Mouse (Mus musculus): ENCODE measurements around the gene Gm7929. TPM values are rescaled to one million over a fixed set of nuclear protein-coding genes. Genes with fewer than 3 reads are reported as not detected.
"Not testable (repeated sequence)": the region's sequence is repeated elsewhere in the genome, so short reads cannot be mapped to it uniquely, and the experiment has no call there.

The Gm7929 gene
- not detected in 2 replicates for total RNA-seq (2021)
- long read RNA-seq, experiment 1: 0 reads
- long read RNA-seq, experiment 2: 0 reads

DNA sequence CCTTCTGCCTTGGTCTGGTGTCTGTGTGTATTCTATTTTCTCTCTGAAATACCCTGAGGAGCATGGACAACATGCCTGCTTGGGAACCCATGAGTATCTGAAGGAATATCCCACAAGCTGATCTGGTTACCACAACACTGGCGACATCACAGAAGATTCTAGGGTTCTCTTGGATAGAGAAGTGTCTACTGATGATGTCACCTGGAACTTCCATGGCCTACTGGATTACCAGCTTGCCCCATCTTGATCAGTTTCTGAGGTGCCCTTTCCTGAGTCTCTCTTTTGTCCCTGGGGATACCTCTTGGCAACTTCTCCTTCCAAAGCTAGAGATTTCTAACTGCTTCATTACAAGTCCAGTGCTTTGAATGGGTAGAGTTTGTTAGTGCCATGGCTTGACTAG, at the start of gene Gm7929:
Gene Gm7929 (minus strand): TSS at position 101 of the 400 bp plus-strand sequence.
- DNase-seq: not testable (repeated sequence)

DNA sequence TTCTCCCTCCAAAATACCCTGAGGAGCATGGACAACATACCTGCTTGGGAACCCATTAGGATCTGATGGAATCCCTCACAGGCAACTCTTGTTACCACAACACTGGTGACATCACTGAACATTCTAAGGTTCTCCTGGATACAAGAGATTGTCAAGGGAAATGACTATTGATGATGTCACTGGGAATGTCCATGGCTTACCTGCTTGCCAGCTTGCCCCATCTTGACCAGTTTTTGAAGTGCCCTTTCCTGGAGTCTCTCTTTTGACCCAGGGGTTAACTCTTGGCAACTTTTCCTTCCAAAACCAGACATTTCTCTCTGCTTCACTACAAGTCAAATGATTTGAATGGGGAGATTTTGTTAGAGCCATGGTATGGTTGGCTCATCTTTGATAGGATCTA, 21.9 kb upstream of the Gm7929 start, which contains the start of gene Gm47189:
Gene Gm47189 (minus strand): TSS at position 101 of the 400 bp plus-strand sequence.
- not testable (repeated sequence) for DNase-seq

DNA sequence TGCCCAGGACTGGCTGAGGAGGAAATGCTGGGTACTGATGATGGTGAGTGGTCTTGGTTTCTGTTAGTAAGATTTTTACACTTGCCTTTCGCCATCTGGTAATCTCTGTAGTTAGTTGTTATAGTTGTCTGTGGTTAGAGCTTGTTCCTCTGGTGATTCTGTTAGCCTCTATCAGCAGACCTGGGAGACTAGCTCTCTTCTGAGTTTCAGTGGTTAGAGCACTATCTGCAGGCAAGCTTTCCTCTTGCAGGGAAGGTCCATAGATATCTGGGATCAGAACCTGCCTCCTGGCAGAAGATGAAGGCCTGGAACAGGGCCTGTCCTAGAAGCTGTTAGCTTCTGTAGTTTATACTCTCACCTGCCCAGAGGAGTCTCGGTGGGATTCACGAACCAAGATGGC, 5.5 kb upstream of the Gm7929 start:
- DNase-seq: not testable (repeated sequence)

DNA sequence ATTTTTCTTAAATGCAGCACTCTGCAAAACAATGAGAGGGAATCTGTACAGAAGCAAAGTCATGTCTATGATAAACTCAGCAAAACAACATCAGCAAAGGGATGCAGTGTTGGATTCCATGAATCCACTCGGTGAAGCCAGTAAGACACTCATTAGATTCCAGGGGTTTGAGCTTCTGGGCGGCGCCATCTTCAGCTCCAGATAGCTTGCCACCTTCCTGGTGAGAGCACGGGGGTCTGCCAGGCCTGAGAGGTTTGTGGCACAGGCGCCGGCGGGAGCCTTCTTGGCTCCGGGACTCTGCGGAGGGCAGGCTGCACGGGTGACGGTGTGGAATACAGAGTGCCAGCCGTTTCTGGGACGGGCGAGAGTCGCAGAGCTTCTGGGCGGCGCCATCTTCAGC, 27.0 kb downstream of the Gm7929 start:
- DNase-seq: not testable (repeated sequence)

- not testable (repeated sequence) for DNase-seq
Observed at GRCm38 (mm10) chr14:41717180-41717579, 33.2 kb downstream of the Gm7929 start.

GRCm38 (mm10) chr14:41701785-41702184, 48.6 kb downstream of the Gm7929 start, which contains the start of gene Gm8068:
TSS of gene Gm8068 (minus strand) at chr14:41701885.
- DNase-seq: not testable (repeated sequence)

Other genes with a start within 250 kb of the Gm7929 start
- not detected in 2 replicates for gene Gm7970, start 195.0 kb downstream of the Gm7929 start, total RNA-seq (2021)
- not detected in 2 replicates for gene 1700049E17Rik2, start 177.4 kb downstream of the Gm7929 start, total RNA-seq (2021)
- not detected in 2 replicates for gene Gm3072, start 126.0 kb downstream of the Gm7929 start, total RNA-seq (2021)
- gene Gm3676, start 104.1 kb downstream of the Gm7929 start, total RNA-seq (2021): not detected in 2 replicates
- gene Gm8068, start 48.7 kb downstream of the Gm7929 start, total RNA-seq (2021): not detected in 2 replicates
- not detected in 2 replicates for gene Gm47189, start 21.8 kb upstream of the Gm7929 start, total RNA-seq (2021)
- not detected in 2 replicates for gene Gm7980, start 156.7 kb upstream of the Gm7929 start, total RNA-seq (2021)
- not detected in 2 replicates for gene 1700049E17Rik1, start 174.3 kb upstream of the Gm7929 start, total RNA-seq (2021)
- gene 1700024B05Rik, start 193.4 kb upstream of the Gm7929 start, total RNA-seq (2021): not detected in 2 replicates
- gene Gm6401, start 217.3 kb upstream of the Gm7929 start, total RNA-seq (2021): not detected in 2 replicates
- gene Gm3543, start 232.7 kb upstream of the Gm7929 start, total RNA-seq (2021): not detected in 2 replicates